Mouse (Mus musculus) spleen, postnatal 10 days (tissue): ENCODE data around the gene Insr.
"Not testable (repeated sequence)": the region's sequence is repeated elsewhere in the genome, so short reads cannot be mapped to it uniquely, and the experiment has no call there.

Experiments
- DNase-seq, 2 experiments: peaks; one replicate each; pipeline ENCODE4 v3.0.0; 2021 to 2022; ENCODE audit warnings: low spot score in 2 of 2

Insr gene

GRCm38 (mm10) chr8:3191006-3191405 is 88.4 kb downstream of the Insr start:
- DNase-seq: no peak

- DNase-seq: no peak
Measured at GRCm38 (mm10) chr8:3187456-3187855, 92.0 kb downstream of the Insr start.

GRCm38 (mm10) chr8:3179930-3180329 is 99.5 kb downstream of the Insr start:
- DNase-seq: no peak

GRCm38 (mm10) chr8:3177440-3177839 is 102.0 kb downstream of the Insr start:
- DNase-seq: no peak

- no peak for DNase-seq
Measured at GRCm38 (mm10) chr8:3172246-3172645, 107.2 kb downstream of the Insr start.

GRCm38 (mm10) chr8:3146506-3146905 is 132.9 kb downstream of the Insr start:
- DNase-seq: no peak

GRCm38 (mm10) chr8:3100416-3100815 is 179.0 kb downstream of the Insr start:
- DNase-seq: not testable (repeated sequence)
